Mouse (Mus musculus): ENCODE measurements around the gene Tnpo3.

The Tnpo3 gene

GRCm38 (mm10) chr6:29527361-29528164 is 82.1 kb downstream of the Tnpo3 start:
- no peak for DNase-seq (ENCODE audit: low spot score)

- no peak for DNase-seq (ENCODE audit: low spot score)
Measured at GRCm38 (mm10) chr6:29526281-29527251, 83.1 kb downstream of the Tnpo3 start, which contains the start of gene Irf5. Irf5 (plus strand) TSS chr6:29526625.

- DNase-seq (ENCODE audit: low spot score) = no peak
Measured at GRCm38 (mm10) chr6:29525256-29525655, 84.4 kb downstream of the Tnpo3 start.

DNA sequence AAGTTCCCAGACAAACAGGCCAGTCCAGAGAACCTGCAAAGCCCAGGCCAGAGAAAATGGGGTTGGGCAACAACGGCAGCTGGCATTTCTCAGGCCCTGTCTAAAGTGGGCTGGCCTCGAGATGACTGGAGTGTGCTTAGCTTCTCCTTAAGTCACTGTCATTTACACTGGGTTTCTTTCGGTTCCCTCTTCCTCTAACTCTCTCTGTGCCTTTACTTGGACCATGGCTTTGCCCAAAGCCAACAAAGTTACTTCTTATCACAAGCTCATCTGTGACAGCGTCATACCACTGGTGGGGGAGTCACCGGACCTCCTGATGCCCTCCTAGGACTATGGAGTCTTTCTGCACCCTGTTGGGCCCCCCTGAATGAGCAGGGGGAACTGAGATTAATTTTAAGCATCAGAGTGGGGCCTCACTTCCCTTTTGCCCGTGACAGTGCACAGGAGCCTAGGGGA is 85.6 kb downstream of the Tnpo3 start:
- DNase-seq (ENCODE audit: low spot score) = no peak

- DNase-seq (ENCODE audit: low spot score) = no peak
Measured at GRCm38 (mm10) chr6:29523301-29524033, 86.2 kb downstream of the Tnpo3 start.

GRCm38 (mm10) chr6:29522626-29523300 is 86.9 kb downstream of the Tnpo3 start:
- no peak for DNase-seq (ENCODE audit: low spot score)

DNA sequence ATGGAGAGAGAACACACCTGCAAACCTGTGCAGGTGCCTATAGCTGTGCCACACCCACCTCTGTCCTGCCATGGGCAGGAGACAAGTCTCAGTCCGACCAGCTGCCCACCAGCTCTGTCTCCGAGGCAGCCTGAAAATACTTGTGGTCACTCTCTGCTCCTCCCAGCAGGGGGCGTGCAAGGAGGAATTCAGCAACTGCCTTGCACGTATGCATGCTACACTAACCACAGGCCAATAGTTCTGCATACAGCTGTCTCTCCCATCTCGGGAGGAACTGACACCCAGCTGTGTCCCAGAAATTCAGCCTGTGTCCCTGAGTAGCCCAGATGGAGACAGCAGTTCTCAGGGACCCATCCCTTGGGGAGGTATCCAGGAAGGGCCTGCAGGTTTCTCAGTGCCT is 92.5 kb downstream of the Tnpo3 start:
- peak; percentile 40 for DNase-seq (ENCODE audit: low spot score)

GRCm38 (mm10) chr6:29513284-29513683 is 96.4 kb downstream of the Tnpo3 start:
- no peak for DNase-seq (ENCODE audit: low spot score)

GRCm38 (mm10) chr6:29509086-29509485 is 100.6 kb downstream of the Tnpo3 start:
- DNase-seq (ENCODE audit: low spot score) = no peak

GRCm38 (mm10) chr6:29507447-29508309 is 102.0 kb downstream of the Tnpo3 start, which contains the start of gene Kcp:
Kcp (minus strand) TSS chr6:29507952.
- no peak for DNase-seq (ENCODE audit: low spot score)

DNA sequence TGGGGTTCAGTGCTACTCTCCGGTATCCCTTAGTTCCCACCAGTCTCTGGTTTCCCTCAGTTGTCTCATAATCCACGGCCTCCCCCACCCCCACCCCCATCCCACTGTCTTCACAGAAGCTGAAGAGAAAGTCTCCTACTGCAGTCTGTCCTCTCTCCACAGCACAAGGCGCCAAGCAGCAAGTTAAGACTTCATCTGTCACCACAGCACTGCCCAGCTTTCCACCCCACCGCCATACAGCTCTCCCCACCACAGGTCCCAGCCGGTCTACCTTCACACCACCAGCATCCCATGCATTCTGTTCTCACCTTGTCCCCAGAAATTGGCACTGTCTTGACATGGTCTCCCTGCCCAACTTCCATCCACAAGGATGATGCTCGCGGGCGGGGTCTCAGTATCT is 102.9 kb downstream of the Tnpo3 start:
- no peak for DNase-seq (ENCODE audit: low spot score)

GRCm38 (mm10) chr6:29505493-29505892 is 104.2 kb downstream of the Tnpo3 start:
- DNase-seq (ENCODE audit: low spot score) = no peak

GRCm38 (mm10) chr6:29501599-29501998 is 108.1 kb downstream of the Tnpo3 start:
- DNase-seq (ENCODE audit: low spot score) = no peak

DNA sequence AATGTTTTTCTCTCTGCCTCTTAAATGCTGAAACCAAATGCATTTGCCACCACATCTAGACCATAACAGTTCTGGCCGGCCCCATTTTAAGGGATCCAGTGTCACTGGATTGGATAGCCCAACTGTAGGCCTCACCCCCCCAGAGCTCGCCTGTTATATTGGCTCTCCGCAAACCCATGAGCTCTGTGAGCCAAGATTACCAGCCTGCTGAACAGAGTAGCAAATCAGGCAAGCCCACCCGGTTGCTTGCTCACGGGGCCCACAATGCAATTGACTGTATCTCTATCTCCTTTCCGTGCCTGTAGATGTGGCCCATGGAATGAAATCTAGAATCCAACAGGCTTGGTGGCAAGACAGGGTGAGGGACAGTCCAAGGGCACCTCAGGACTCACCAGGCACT is 108.9 kb downstream of the Tnpo3 start:
- no peak for DNase-seq (ENCODE audit: low spot score)

- no peak for DNase-seq (ENCODE audit: low spot score)
Measured at GRCm38 (mm10) chr6:29500177-29500576, 109.5 kb downstream of the Tnpo3 start.

DNA sequence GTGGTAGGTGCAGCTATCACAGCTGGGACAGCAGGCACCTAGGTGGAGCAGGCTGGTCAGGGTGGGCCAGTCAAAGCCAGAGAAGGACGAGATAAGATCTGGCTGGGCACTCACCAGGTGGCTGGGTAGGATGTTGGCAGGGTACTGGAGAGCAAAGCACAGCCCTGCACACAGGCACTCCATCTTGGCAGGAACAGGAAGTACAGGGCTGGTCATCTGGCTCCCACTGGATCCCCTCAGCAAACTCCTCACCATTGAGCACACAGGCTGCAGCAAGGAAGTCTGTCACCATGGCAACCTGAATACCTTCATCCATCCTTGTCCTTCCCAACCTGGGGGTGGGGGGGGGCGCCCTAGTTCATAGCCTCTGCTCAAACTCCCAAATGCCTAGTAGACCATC is 111.9 kb downstream of the Tnpo3 start:
- no peak for DNase-seq (ENCODE audit: low spot score)

- no peak for DNase-seq (ENCODE audit: low spot score)
Measured at GRCm38 (mm10) chr6:29496270-29496669, 113.4 kb downstream of the Tnpo3 start.

- DNase-seq (ENCODE audit: low spot score) = no peak
Measured at GRCm38 (mm10) chr6:29494101-29494500, 115.6 kb downstream of the Tnpo3 start.

Measured in ovary, adult 18-20 months (tissue).